Mouse (Mus musculus): ENCODE measurements around the gene Tcf3. TPM values are rescaled to one million over a fixed set of nuclear protein-coding genes. Genes with fewer than 3 reads are reported as not detected.

Gene Tcf3
- polyA plus RNA-seq, 1 experiment from 2014 or later: 44.4 TPM

DNA sequence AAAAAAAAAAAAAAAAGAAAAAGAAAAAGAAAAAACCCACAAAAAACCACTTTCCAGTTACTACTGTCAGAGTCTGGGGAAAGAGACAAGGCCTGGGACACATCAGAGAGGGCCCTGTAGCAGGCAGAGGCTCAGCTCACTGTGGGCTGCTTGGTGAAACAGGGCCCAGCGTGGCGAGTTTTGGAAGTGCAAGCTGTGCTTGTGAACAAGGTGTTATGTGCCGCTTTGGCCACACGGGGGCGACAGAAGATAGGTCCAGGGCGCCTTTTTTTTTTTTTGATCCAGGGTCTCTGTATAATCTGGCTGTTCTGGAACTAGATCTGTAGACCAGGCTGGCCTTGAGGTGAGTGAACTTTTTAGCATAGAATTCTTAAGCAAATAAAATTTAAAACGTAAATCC is 57.3 kb downstream of the Tcf3 start:
- Histone ChIP-seq H3K4me2 (ENCODE audit: low read depth, low read length) (no peak overlapping the region), H3K9me3 (replicated peaks; ENCODE audit: control insufficient read depth, low read length) (no peaks in the 10 kb centered on the region), H3K9ac (ENCODE audit: low read depth, low read length) (no peak overlapping the region), H3K4me1 (ENCODE audit: control insufficient read depth, low read depth, low read length) (no peaks in the 10 kb centered on the region), H3K27me3 (ENCODE audit: control insufficient read depth, insufficient read depth, low read depth, low read length) (peaks cover 8% of the 10 kb centered on the region), H3K36me3 (ENCODE audit: control insufficient read depth, insufficient read depth) (peaks cover 4% of the 10 kb centered on the region; the same call in 1 of the 2 replicates), H3K4me3 (ENCODE audit: low read depth, low read length) (no peak overlapping the region), H3K27ac (ENCODE audit: low read length) (no peak overlapping the region)
- 3% methylated on average over 7 of the region's 7 CpGs for WGBS (ENCODE audit: insufficient replicate concordance)
- ATAC-seq (ENCODE audit: low read depth): peak; percentile 27; the same call in 1 of the 2 replicates

DNA sequence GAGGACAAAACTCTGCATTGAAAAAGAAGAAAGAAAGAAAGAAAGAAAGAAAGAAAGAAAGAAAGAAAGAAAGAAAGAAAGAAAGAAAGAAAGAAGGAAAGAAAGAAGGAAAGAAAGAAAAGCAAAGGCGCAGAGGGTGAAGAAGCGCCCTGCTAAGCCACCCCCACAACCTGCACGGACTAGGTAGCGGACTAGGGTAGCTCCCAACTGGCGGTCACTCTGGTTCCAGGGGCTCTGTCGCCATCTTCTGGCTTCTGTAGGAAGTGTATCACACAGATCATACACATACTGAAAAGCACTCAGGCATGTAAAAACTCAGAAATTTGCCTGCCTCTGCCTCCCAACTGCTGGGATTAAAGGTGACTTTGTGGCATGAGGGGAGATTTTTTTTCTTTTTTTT is 59.4 kb downstream of the Tcf3 start:
- no peak overlapping the region for H3K4me2 ChIP-seq (ENCODE audit: low read depth, low read length)
- no peak for ATAC-seq (ENCODE audit: low read depth)
- 16% methylated on average over 6 of the region's 6 CpGs for WGBS (ENCODE audit: insufficient replicate concordance)

DNA sequence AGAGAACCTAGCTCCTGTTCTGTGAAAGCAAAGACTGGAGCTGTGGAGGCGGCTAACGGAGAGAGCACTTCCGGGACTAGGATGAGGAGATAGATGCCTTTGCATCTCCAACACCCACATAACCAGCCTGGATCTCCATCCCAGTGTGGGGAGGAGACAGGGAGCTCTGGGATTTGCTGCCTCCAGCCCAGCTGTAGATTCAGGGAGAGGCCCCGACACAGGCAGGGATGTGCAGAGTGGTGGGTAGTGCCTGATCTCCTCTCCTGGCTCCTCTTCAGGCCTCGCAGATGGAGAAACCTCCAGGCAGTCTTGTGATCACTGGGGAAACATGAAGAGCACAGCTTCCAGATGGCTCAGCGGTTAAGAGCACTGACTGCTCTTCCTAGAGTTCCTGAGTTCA is 60.7 kb downstream of the Tcf3 start:
- no peak overlapping the region for H3K9ac ChIP-seq (ENCODE audit: low read depth, low read length)
- H3K36me3 ChIP-seq (ENCODE audit: control insufficient read depth, insufficient read depth): no peaks in the 10 kb centered on the region
- no peak overlapping the region for H3K4me2 ChIP-seq (ENCODE audit: low read depth, low read length)
- no peaks in the 10 kb centered on the region for H3K9me3 ChIP-seq (replicated peaks; ENCODE audit: control insufficient read depth, low read length)
- H3K27ac ChIP-seq (ENCODE audit: low read length): no peak overlapping the region
- no peak for ATAC-seq (ENCODE audit: low read depth)
- no peaks in the 10 kb centered on the region for H3K4me1 ChIP-seq (ENCODE audit: control insufficient read depth, low read depth, low read length)
- peaks cover 8% of the 10 kb centered on the region for H3K27me3 ChIP-seq (ENCODE audit: control insufficient read depth, insufficient read depth, low read depth, low read length)
- 74% methylated on average over 6 of the region's 6 CpGs for whole genome bisulfite sequencing (ENCODE audit: insufficient replicate concordance)
- H3K4me3 ChIP-seq (ENCODE audit: low read depth, low read length): no peak overlapping the region

More for the DNA sequence above, 59.4 kb downstream of the Tcf3 start:
- H3K4me3 ChIP-seq (ENCODE audit: low read depth, low read length): no peak overlapping the region
- H3K27me3 ChIP-seq (ENCODE audit: control insufficient read depth, insufficient read depth, low read depth, low read length): peaks cover 8% of the 10 kb centered on the region
- no peaks in the 10 kb centered on the region for H3K36me3 ChIP-seq (ENCODE audit: control insufficient read depth, insufficient read depth)
- no peaks in the 10 kb centered on the region for H3K4me1 ChIP-seq (ENCODE audit: control insufficient read depth, low read depth, low read length)
- no peaks in the 10 kb centered on the region for H3K9me3 ChIP-seq (replicated peaks; ENCODE audit: control insufficient read depth, low read length)
- no peak overlapping the region for H3K27ac ChIP-seq (ENCODE audit: low read length)
- H3K9ac ChIP-seq (ENCODE audit: low read depth, low read length): no peak overlapping the region

GRCm38 (mm10) chr10:80371983-80372382 is 61.5 kb downstream of the Tcf3 start:
- H3K4me3 ChIP-seq (ENCODE audit: low read depth, low read length): no peak overlapping the region
- H3K9me3 ChIP-seq (replicated peaks; ENCODE audit: control insufficient read depth, low read length): no peaks in the 10 kb centered on the region
- 47% methylated on average over 9 of the region's 9 CpGs for WGBS (ENCODE audit: insufficient replicate concordance)
- no peak overlapping the region for H3K9ac ChIP-seq (ENCODE audit: low read depth, low read length)
- H3K4me2 ChIP-seq (ENCODE audit: low read depth, low read length): no peak overlapping the region
- H3K4me1 ChIP-seq (ENCODE audit: control insufficient read depth, low read depth, low read length): no peaks in the 10 kb centered on the region
- no peak overlapping the region for H3K27ac ChIP-seq (ENCODE audit: low read length)
- no peaks in the 10 kb centered on the region for H3K36me3 ChIP-seq (ENCODE audit: control insufficient read depth, insufficient read depth)
- H3K27me3 ChIP-seq (ENCODE audit: control insufficient read depth, insufficient read depth, low read depth, low read length): peaks cover 13% of the 10 kb centered on the region
- no peak for ATAC-seq (ENCODE audit: low read depth)

DNA sequence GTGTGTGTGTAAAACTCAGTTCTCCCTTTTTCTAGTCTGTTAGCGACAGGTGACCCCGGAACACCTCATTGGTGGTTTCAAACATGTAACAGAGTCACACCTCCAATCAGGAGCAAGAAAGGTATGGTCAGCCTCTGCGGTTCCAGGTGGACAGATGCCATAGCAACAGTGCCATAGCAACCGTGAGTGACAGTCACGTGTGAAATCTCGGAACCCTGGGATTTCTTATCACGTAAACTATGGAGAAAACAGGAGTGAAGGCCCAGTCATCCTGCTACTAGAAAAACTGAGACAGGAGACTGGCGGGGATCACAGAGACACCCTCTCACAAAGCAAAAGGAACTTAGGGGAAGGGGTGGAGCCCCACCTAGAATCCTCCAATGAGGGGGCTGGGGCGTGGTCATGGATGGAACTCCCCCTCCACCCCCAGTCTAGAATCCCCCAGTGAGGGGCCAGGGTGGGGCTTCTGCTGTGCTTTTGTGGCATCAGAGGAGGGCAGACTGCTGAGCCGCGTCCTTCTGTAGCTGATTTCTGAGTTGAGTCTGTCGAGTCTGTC is 62.0 kb downstream of the Tcf3 start:
- Histone ChIP-seq H3K27me3 (ENCODE audit: control insufficient read depth, insufficient read depth, low read depth, low read length) (peaks cover 13% of the 10 kb centered on the region), H3K27ac (ENCODE audit: low read length) (no peak overlapping the region), H3K4me1 (ENCODE audit: control insufficient read depth, low read depth, low read length) (no peaks in the 10 kb centered on the region), H3K9ac (ENCODE audit: low read depth, low read length) (no peak overlapping the region), H3K4me2 (ENCODE audit: low read depth, low read length) (no peak overlapping the region), H3K36me3 (ENCODE audit: control insufficient read depth, insufficient read depth) (no peaks in the 10 kb centered on the region), H3K4me3 (ENCODE audit: low read depth, low read length) (no peak overlapping the region), H3K9me3 (replicated peaks; ENCODE audit: control insufficient read depth, low read length) (no peaks in the 10 kb centered on the region)
- 10% methylated on average over 12 of the region's 12 CpGs for WGBS (ENCODE audit: insufficient replicate concordance)
- ATAC-seq (ENCODE audit: low read depth): no peak

DNA sequence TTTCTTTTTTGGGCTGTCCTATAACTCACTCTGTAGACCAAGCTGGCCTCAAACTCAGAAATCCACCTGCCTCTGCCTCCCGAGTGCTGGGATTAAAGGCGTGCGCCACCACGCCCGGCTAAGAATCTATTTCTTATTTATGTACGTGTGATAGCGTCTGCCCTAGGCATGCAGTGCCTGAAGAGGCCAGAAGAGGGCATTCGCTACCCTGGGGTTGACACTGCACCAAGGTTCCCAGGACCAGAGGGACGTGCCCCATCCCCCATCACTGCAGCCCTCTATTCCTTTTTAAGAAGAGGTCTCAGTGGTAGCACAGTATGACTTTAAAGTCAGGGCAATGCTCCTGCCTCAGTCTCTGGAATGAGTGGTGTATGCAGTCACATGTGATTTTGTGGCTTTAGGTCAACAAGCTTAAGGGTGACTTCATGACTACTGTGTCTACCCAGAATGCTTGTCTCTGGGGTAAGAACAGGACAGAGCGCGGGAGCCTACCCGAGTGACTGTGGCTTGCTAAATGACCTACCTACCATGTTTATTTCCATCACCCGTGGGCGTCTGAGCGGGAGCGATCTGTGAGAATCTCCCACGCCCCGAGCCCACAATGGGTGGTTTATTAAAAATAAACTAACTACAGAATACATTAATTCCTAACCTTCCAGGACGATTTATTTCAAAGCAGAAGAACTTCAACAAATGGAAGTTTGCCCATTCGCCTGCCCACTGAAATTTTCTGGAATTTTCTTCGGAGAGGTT is 63.3 kb downstream of the Tcf3 start:
- Histone ChIP-seq H3K4me3 (ENCODE audit: low read depth, low read length) (no peak overlapping the region), H3K27me3 (ENCODE audit: control insufficient read depth, insufficient read depth, low read depth, low read length) (peaks cover 14% of the 10 kb centered on the region), H3K9ac (ENCODE audit: low read depth, low read length) (no peak overlapping the region), H3K9me3 (replicated peaks; ENCODE audit: control insufficient read depth, low read length) (no peaks in the 10 kb centered on the region), H3K4me1 (ENCODE audit: control insufficient read depth, low read depth, low read length) (no peaks in the 10 kb centered on the region), H3K36me3 (ENCODE audit: control insufficient read depth, insufficient read depth) (no peaks in the 10 kb centered on the region), H3K27ac (ENCODE audit: low read length) (no peak overlapping the region), H3K4me2 (ENCODE audit: low read depth, low read length) (no peak overlapping the region)
- no peak for ATAC-seq (ENCODE audit: low read depth)
- WGBS (ENCODE audit: insufficient replicate concordance): 65% methylated on average over 21 of the region's 21 CpGs

GRCm38 (mm10) chr10:80368392-80368791 is 65.1 kb downstream of the Tcf3 start:
- H3K36me3 ChIP-seq (ENCODE audit: control insufficient read depth, insufficient read depth): no peaks in the 10 kb centered on the region
- peaks cover 28% of the 10 kb centered on the region for H3K27me3 ChIP-seq (ENCODE audit: control insufficient read depth, insufficient read depth, low read depth, low read length)
- no peaks in the 10 kb centered on the region for H3K9me3 ChIP-seq (replicated peaks; ENCODE audit: control insufficient read depth, low read length)
- H3K4me1 ChIP-seq (ENCODE audit: control insufficient read depth, low read depth, low read length): no peaks in the 10 kb centered on the region
- no peak overlapping the region for H3K9ac ChIP-seq (ENCODE audit: low read depth, low read length)
- no peak overlapping the region for H3K4me2 ChIP-seq (ENCODE audit: low read depth, low read length)
- no peak for ATAC-seq (ENCODE audit: low read depth)
- WGBS (ENCODE audit: insufficient replicate concordance): 72% methylated on average over 6 of the region's 6 CpGs
- H3K27ac ChIP-seq (ENCODE audit: low read length): no peak overlapping the region
- H3K4me3 ChIP-seq (ENCODE audit: low read depth, low read length): no peak overlapping the region

DNA sequence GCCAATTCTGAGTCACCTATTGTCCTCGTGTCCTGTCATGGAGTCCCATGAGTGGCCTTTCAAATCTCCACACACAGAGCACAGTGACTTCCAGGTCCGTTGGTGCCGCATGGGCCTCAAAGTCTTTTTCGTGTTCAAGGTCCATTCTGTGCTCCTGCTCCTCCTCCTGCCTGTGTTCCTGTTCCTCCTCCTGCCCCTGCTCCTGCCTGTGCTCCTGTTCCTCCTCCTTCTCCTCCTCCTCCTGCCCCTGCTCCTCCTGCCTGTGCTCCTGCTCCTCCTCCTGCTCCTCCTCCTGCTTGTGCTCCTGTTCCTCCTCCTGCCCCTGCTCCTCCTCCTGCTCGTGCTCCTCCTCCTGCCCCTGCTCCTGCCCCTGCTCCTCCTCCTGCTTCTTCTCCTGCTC is 65.5 kb downstream of the Tcf3 start:
- no peak for ATAC-seq (ENCODE audit: low read depth)
- Histone ChIP-seq H3K27ac (ENCODE audit: low read length) (no peak overlapping the region), H3K36me3 (ENCODE audit: control insufficient read depth, insufficient read depth) (no peaks in the 10 kb centered on the region), H3K27me3 (ENCODE audit: control insufficient read depth, insufficient read depth, low read depth, low read length) (peaks cover 28% of the 10 kb centered on the region), H3K4me2 (ENCODE audit: low read depth, low read length) (no peak overlapping the region), H3K9ac (ENCODE audit: low read depth, low read length) (no peak overlapping the region), H3K9me3 (replicated peaks; ENCODE audit: control insufficient read depth, low read length) (no peaks in the 10 kb centered on the region), H3K4me3 (ENCODE audit: low read depth, low read length) (no peak overlapping the region), H3K4me1 (ENCODE audit: control insufficient read depth, low read depth, low read length) (no peaks in the 10 kb centered on the region)
- whole genome bisulfite sequencing (ENCODE audit: insufficient replicate concordance): 50% methylated on average over 5 of the region's 5 CpGs

- Histone ChIP-seq H3K36me3 (ENCODE audit: control insufficient read depth, insufficient read depth) (no peaks in the 10 kb centered on the region), H3K9ac (ENCODE audit: low read depth, low read length) (no peak overlapping the region), H3K27me3 (ENCODE audit: control insufficient read depth, insufficient read depth, low read depth, low read length) (peaks cover 30% of the 10 kb centered on the region), H3K4me1 (ENCODE audit: control insufficient read depth, low read depth, low read length) (no peaks in the 10 kb centered on the region), H3K9me3 (replicated peaks; ENCODE audit: control insufficient read depth, low read length) (no peaks in the 10 kb centered on the region), H3K4me3 (ENCODE audit: low read depth, low read length) (no peak overlapping the region), H3K27ac (ENCODE audit: low read length) (no peak overlapping the region), H3K4me2 (ENCODE audit: low read depth, low read length) (no peak overlapping the region)
- no peak for ATAC-seq (ENCODE audit: low read depth)
- WGBS (ENCODE audit: insufficient replicate concordance): 52% methylated on average over 6 of the region's 6 CpGs
Measured at GRCm38 (mm10) chr10:80365736-80366135, 67.7 kb downstream of the Tcf3 start.
